Mouse (Mus musculus) retina, embryonic 14.5 days (tissue): ENCODE data around the gene Gm7029.

ENCODE experiments used
- DNase-seq: peaks from one replicate; pipeline ENCODE4 v3.0.0-alpha.2; 2015; ENCODE audit warnings: low spot score

Gm7029 gene

GRCm38 (mm10) chr17:33913905-33914304, 40.3 kb downstream of the Gm7029 start:
- DNase-seq, result no peak

- DNase-seq, result no peak
Observed at GRCm38 (mm10) chr17:33914969-33915391, 41.3 kb downstream of the Gm7029 start.

GRCm38 (mm10) chr17:33915671-33916250, 42.1 kb downstream of the Gm7029 start, which contains the start of the genes Tapbp and Zbtb22:
TSS of gene Tapbp (plus strand) at chr17:33915899.
TSS of gene Zbtb22 (plus strand) at chr17:33915904.
- peak; percentile 98 for DNase-seq

GRCm38 (mm10) chr17:33916294-33916693, 42.7 kb downstream of the Gm7029 start:
- peak; percentile 77 for DNase-seq

- no peak for DNase-seq
Observed at GRCm38 (mm10) chr17:33916847-33917655, 43.4 kb downstream of the Gm7029 start.

GRCm38 (mm10) chr17:33917656-33918292, 44.1 kb downstream of the Gm7029 start:
- no peak for DNase-seq

GRCm38 (mm10) chr17:33918293-33919203, 44.9 kb downstream of the Gm7029 start:
- DNase-seq, result no peak

- peak; percentile 39 for DNase-seq
Observed at GRCm38 (mm10) chr17:33919351-33920281, 46.0 kb downstream of the Gm7029 start.

- DNase-seq, result peak; percentile 86
Observed at GRCm38 (mm10) chr17:33920282-33921097, 46.9 kb downstream of the Gm7029 start.

- no peak for DNase-seq
Observed at GRCm38 (mm10) chr17:33921361-33921760, 47.7 kb downstream of the Gm7029 start.
